Mouse (Mus musculus): ENCODE data around the gene Ppp2r3a. TPM values are rescaled to one million over a fixed set of nuclear protein-coding genes. Genes with fewer than 3 reads are reported as not detected.

Ppp2r3a gene
- polyA plus RNA-seq, 1 experiment: 25.4 TPM

DNA sequence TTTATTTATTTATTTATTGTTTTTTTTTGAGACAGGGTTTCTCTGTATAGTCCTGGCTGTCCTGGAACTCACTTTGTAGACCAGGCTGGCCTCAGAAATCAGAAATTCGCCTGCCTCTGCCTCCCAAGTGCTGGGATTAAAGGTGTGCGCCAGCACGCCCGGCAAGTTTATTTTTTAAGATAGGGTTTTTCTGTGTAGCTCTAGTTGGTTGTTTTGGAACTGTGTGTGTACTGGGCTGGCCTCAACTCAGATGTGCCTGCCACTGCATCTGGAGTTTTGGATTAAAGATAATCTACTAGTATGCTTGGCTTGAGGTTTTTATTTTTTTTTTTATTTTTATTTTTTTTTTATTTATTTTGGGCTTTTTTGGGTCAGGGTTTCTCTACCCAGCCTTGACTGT is 156.2 kb downstream of the Ppp2r3a start:
- Histone ChIP-seq H3K4me1 (ENCODE audit: control insufficient read depth, insufficient read depth, low read length) (no peaks in the 10 kb centered on the region), H3K27ac (ENCODE audit: insufficient read depth, low read length) (no peak overlapping the region), H3K4me3 (ENCODE audit: insufficient read depth, low read length) (no peak overlapping the region)
- TF ChIP-seq CTCF (IDR thresholded peaks at IDR 0.05; ENCODE audit: borderline replicate concordance, insufficient read depth, low read length) (no peak), POLR2A (IDR thresholded peaks at IDR 0.05; ENCODE audit: low read depth, low read length) (no peak)

DNA sequence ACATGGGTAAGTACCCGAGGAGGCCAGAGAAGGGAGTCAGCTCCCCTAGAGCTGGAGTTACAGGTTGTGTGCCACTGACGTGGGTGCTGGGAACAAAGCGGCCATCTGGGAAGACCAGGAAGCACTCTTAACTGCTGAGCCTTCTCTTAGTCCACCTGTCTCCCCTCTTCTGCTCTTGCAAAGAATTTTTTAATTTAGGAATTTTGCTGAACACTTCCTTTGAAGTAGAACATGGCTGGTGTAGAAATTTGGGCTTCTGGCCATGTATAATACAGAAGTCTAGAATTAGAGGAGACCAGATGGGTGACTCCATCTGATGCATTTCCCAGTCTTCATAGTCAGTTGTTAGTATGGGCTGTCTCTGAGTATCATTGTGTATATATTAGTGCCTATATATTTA is 167.9 kb downstream of the Ppp2r3a start:
- TF ChIP-seq CTCF (IDR thresholded peaks at IDR 0.05; ENCODE audit: borderline replicate concordance, insufficient read depth, low read length) (no peak), POLR2A (IDR thresholded peaks at IDR 0.05; ENCODE audit: low read depth, low read length) (no peak)
- H3K4me1 ChIP-seq (ENCODE audit: control insufficient read depth, insufficient read depth, low read length): peaks cover 7% of the 10 kb centered on the region
- no peak overlapping the region for H3K27ac ChIP-seq (ENCODE audit: insufficient read depth, low read length)
- H3K4me3 ChIP-seq (ENCODE audit: insufficient read depth, low read length): no peak overlapping the region

- no peak overlapping the region for H3K27ac ChIP-seq (ENCODE audit: insufficient read depth, low read length)
- TF ChIP-seq CTCF (IDR thresholded peaks at IDR 0.05; ENCODE audit: borderline replicate concordance, insufficient read depth, low read length) (no peak), POLR2A (IDR thresholded peaks at IDR 0.05; ENCODE audit: low read depth, low read length) (no peak)
- H3K4me3 ChIP-seq (ENCODE audit: insufficient read depth, low read length): no peak overlapping the region
- peaks cover 12% of the 10 kb centered on the region for H3K4me1 ChIP-seq (ENCODE audit: control insufficient read depth, insufficient read depth, low read length)
Measured at GRCm38 (mm10) chr9:101080046-101080685, 171.4 kb downstream of the Ppp2r3a start.

- no peak for TF ChIP-seq POLR2A (IDR thresholded peaks at IDR 0.05; ENCODE audit: low read depth, low read length)
- TF ChIP-seq CTCF (IDR thresholded peaks at IDR 0.05; ENCODE audit: borderline replicate concordance, insufficient read depth, low read length): no peak
- no peak overlapping the region for H3K27ac ChIP-seq (ENCODE audit: insufficient read depth, low read length)
- peak overlapping the region; percentile 40; the same call in 1 of the 2 replicates for H3K4me3 ChIP-seq (ENCODE audit: insufficient read depth, low read length)
Measured at GRCm38 (mm10) chr9:101078579-101078978, 173.0 kb downstream of the Ppp2r3a start.

GRCm38 (mm10) chr9:101077486-101077885 is 174.1 kb downstream of the Ppp2r3a start:
- TF ChIP-seq POLR2A (IDR thresholded peaks at IDR 0.05; ENCODE audit: low read depth, low read length) (no peak), CTCF (IDR thresholded peaks at IDR 0.05; ENCODE audit: borderline replicate concordance, insufficient read depth, low read length) (no peak)
- Histone ChIP-seq H3K4me1 (ENCODE audit: control insufficient read depth, insufficient read depth, low read length) (peaks cover 12% of the 10 kb centered on the region), H3K27ac (ENCODE audit: insufficient read depth, low read length) (no peak overlapping the region)

More at GRCm38 (mm10) chr9:101078579-101078978, 173.0 kb downstream of the Ppp2r3a start:
- peaks cover 12% of the 10 kb centered on the region for H3K4me1 ChIP-seq (ENCODE audit: control insufficient read depth, insufficient read depth, low read length)

GRCm38 (mm10) chr9:101076095-101076875 is 175.3 kb downstream of the Ppp2r3a start:
- Histone ChIP-seq H3K4me1 (ENCODE audit: control insufficient read depth, insufficient read depth, low read length) (peaks cover 12% of the 10 kb centered on the region), H3K27ac (ENCODE audit: insufficient read depth, low read length) (peak overlapping the region; percentile 63), H3K4me3 (ENCODE audit: insufficient read depth, low read length) (peak overlapping the region; percentile 90)
- peak; percentile 48 for TF ChIP-seq POLR2A (IDR thresholded peaks at IDR 0.05; ENCODE audit: low read depth, low read length)
- no peak for TF ChIP-seq CTCF (IDR thresholded peaks at IDR 0.05; ENCODE audit: borderline replicate concordance, insufficient read depth, low read length)

More at GRCm38 (mm10) chr9:101077486-101077885, 174.1 kb downstream of the Ppp2r3a start:
- H3K4me3 ChIP-seq (ENCODE audit: insufficient read depth, low read length): peak overlapping the region; percentile 90

DNA sequence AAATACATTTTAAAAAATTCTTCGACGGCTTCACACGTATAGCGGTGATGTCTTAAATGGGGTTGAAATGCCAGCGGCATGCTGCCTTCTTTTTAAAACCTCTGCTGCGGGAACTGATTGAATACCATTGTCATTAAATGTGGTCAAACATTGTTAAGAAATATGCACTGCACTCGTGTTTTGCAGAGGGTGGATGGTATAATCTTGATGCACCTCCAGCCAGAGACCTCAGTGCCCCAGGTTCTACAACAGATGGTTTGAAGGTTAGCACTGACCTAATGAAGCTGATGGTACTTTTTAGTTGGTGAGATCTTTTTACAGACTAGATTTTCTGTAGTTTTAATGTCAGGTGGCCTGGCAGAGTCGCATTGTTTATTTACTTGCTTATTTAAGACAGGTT is 175.9 kb downstream of the Ppp2r3a start:
- Histone ChIP-seq H3K27ac (ENCODE audit: insufficient read depth, low read length) (peak overlapping the region; percentile 63; the same call in 1 of the 2 replicates), H3K4me3 (ENCODE audit: insufficient read depth, low read length) (peak overlapping the region; percentile 90), H3K4me1 (ENCODE audit: control insufficient read depth, insufficient read depth, low read length) (peaks cover 12% of the 10 kb centered on the region)
- no peak for TF ChIP-seq POLR2A (IDR thresholded peaks at IDR 0.05; ENCODE audit: low read depth, low read length)
- TF ChIP-seq CTCF (IDR thresholded peaks at IDR 0.05; ENCODE audit: borderline replicate concordance, insufficient read depth, low read length): no peak

DNA sequence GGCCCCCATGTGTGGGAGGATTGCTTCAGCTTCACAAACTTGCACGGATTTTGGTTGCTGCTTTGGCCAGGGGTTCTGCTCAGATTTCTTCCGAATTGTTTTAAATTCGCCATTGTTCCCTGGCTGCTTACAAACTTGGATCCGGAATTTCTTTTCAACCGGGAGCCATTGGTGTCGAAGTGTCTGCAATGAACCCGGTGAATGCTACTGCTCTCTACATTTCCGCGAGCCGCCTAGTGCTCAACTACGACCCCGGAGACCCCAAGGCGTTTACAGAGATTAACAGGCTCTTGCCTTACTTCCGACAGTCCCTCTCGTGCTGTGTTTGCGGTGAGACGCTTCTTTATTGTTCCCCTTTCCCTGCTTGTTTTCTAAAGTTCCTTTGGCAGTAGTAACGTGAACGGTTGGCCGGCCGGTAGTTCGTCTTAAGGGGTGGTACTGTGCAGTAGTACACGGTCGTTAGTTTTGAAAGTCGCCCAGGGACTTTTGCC is 176.5 kb downstream of the Ppp2r3a start:
- H3K4me1 ChIP-seq (ENCODE audit: control insufficient read depth, insufficient read depth, low read length): peaks cover 12% of the 10 kb centered on the region
- TF ChIP-seq POLR2A (IDR thresholded peaks at IDR 0.05; ENCODE audit: low read depth, low read length): no peak
- TF ChIP-seq CTCF (IDR thresholded peaks at IDR 0.05; ENCODE audit: borderline replicate concordance, insufficient read depth, low read length): no peak
- peak overlapping the region; percentile 90 for H3K4me3 ChIP-seq (ENCODE audit: insufficient read depth, low read length)
- H3K27ac ChIP-seq (ENCODE audit: insufficient read depth, low read length): peak overlapping the region; percentile 98

GRCm38 (mm10) chr9:101074332-101075021 is 177.1 kb downstream of the Ppp2r3a start:
- peak overlapping the region; percentile 90 for H3K4me3 ChIP-seq (ENCODE audit: insufficient read depth, low read length)
- peak; percentile 44 for TF ChIP-seq POLR2A (IDR thresholded peaks at IDR 0.05; ENCODE audit: low read depth, low read length)
- no peak for TF ChIP-seq CTCF (IDR thresholded peaks at IDR 0.05; ENCODE audit: borderline replicate concordance, insufficient read depth, low read length)
- H3K4me1 ChIP-seq (ENCODE audit: control insufficient read depth, insufficient read depth, low read length): peaks cover 11% of the 10 kb centered on the region
- peak overlapping the region; percentile 98 for H3K27ac ChIP-seq (ENCODE audit: insufficient read depth, low read length)

All from embryonic fibroblast, embryonic 13.5 days (primary cell).